Mouse (Mus musculus): Measurements from ENCODE around the gene Gm10974. TPM values are rescaled to one million over a fixed set of nuclear protein-coding genes. Genes with fewer than 3 reads are reported as not detected.

Gm10974 gene
- total and polyA plus RNA-seq, 2 experiments: not detected

DNA sequence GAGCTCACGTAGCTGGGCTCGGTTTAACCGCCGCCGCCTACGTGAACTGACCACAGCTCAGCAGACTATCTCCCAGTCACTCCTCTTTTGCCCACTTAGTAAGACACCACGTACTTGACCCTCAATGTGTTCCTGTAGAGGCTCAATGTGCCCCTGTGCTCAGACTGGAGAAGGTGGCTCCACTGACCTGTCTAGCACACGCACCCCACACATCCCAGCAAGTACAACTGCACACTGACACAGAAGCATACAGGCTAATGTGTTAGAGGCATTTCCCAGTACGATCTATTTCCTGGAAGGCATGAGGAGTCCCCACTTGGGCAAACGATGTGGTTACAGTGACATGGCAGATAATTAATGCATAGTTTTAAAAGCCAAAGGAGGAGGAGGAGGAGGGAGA is 10.9 kb downstream of the Gm10974 start:
- TF ChIP-seq CTCF (IDR thresholded peaks at IDR 0.05; ENCODE audit: low read depth, low read length) (no peak), POLR2A (IDR thresholded peaks at IDR 0.05; ENCODE audit: extremely low read depth, insufficient read depth, low read length) (no peak)
- no peak for DNase-seq (ENCODE audit: extremely low read depth, low read depth, low spot score)
- peaks cover 9% of the 10 kb centered on the region for H3K36me3 ChIP-seq (ENCODE audit: control insufficient read depth, insufficient read depth, low read length)
- H3K9ac ChIP-seq (ENCODE audit: low read depth, low read length): no peak overlapping the region
- H3K4me3 ChIP-seq (ENCODE audit: insufficient read depth, low read depth, low read length): no peak overlapping the region
- H3K27me3 ChIP-seq (ENCODE audit: control insufficient read depth, insufficient read depth, low read length): no peaks in the 10 kb centered on the region
- H3K27ac ChIP-seq (replicated peaks; ENCODE audit: insufficient read depth, low read depth, low read length): no peak overlapping the region
- no peaks in the 10 kb centered on the region; the same call in 1 of the 2 replicates for H3K4me1 ChIP-seq (ENCODE audit: control insufficient read depth, insufficient read depth, low read length)
- no peaks in the 10 kb centered on the region for H3K79me2 ChIP-seq (ENCODE audit: control insufficient read depth, insufficient read depth, low read length)
- WGBS: 92% methylated on average over 10 of the region's 10 CpGs

DNA sequence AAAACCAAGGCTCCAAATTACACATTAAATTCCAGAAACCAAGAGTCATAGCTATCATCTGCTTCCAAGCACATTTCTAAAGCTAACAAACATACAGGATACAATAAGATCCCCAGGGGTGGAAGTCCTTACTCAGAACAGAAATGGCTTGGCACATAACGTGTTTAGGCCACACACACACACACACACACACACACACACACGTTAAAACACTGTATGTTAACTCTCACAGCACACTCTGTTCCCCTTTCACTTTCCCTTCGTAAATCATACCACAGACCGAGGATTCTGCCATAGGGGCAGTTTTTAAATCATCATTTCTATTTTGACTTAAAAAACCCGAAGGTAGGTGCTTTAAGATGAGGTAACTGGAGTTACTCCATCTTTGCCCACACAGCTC is 18.5 kb downstream of the Gm10974 start:
- DNase-seq (ENCODE audit: extremely low read depth, low read depth, low spot score): peak; percentile 20
- 36% methylated on average over 5 of the region's 5 CpGs for WGBS
- no peaks in the 10 kb centered on the region for H3K27me3 ChIP-seq (ENCODE audit: control insufficient read depth, insufficient read depth, low read length)

DNA sequence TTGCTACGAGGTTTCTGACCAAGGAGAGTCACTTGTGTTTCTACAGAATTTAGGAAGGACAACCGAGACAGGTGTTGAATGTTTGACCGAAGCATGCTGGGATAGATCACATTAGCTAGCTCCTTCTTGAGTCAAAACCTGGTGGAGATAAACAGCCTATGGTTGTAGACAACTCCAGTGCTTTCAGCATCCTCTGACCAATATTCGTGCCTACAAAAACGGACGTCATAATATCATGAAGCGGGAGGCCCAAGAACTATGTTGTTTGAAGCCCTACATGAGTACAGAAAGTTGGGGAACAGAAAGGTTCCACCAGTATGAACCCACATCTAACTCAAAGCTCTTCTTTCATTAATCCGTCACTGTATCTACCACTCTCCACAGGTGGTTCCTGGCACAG is 19.2 kb downstream of the Gm10974 start:
- H3K4me3 ChIP-seq (ENCODE audit: insufficient read depth, low read depth, low read length): no peak overlapping the region

More for the DNA sequence above, 18.5 kb downstream of the Gm10974 start:
- TF ChIP-seq POLR2A (IDR thresholded peaks at IDR 0.05; ENCODE audit: extremely low read depth, insufficient read depth, low read length) (no peak), CTCF (IDR thresholded peaks at IDR 0.05; ENCODE audit: low read depth, low read length) (no peak)
- Histone ChIP-seq H3K4me1 (ENCODE audit: control insufficient read depth, insufficient read depth, low read length) (peaks cover 4% of the 10 kb centered on the region), H3K9ac (ENCODE audit: low read depth, low read length) (no peak overlapping the region), H3K79me2 (ENCODE audit: control insufficient read depth, insufficient read depth, low read length) (peaks cover 7% of the 10 kb centered on the region; the same call in 1 of the 2 replicates), H3K4me3 (ENCODE audit: insufficient read depth, low read depth, low read length) (no peak overlapping the region), H3K36me3 (ENCODE audit: control insufficient read depth, insufficient read depth, low read length) (peaks cover 5% of the 10 kb centered on the region; the same call in 1 of the 2 replicates), H3K27ac (replicated peaks; ENCODE audit: insufficient read depth, low read depth, low read length) (no peak overlapping the region)

GRCm38 (mm10) chr7:66385826-66386225 is 20.1 kb downstream of the Gm10974 start:
- peaks cover 7% of the 10 kb centered on the region; the same call in 1 of the 2 replicates for H3K79me2 ChIP-seq (ENCODE audit: control insufficient read depth, insufficient read depth, low read length)
- H3K9ac ChIP-seq (ENCODE audit: low read depth, low read length): no peak overlapping the region
- 92% methylated on average over 12 of the region's 12 CpGs for WGBS
- no peak overlapping the region for H3K4me3 ChIP-seq (ENCODE audit: insufficient read depth, low read depth, low read length)
- no peaks in the 10 kb centered on the region for H3K27me3 ChIP-seq (ENCODE audit: control insufficient read depth, insufficient read depth, low read length)
- no peak overlapping the region for H3K27ac ChIP-seq (replicated peaks; ENCODE audit: insufficient read depth, low read depth, low read length)
- no peak for DNase-seq (ENCODE audit: extremely low read depth, low read depth, low spot score)
- no peak for TF ChIP-seq POLR2A (IDR thresholded peaks at IDR 0.05; ENCODE audit: extremely low read depth, insufficient read depth, low read length)
- no peak for TF ChIP-seq CTCF (IDR thresholded peaks at IDR 0.05; ENCODE audit: low read depth, low read length)
- H3K4me1 ChIP-seq (ENCODE audit: control insufficient read depth, insufficient read depth, low read length): peaks cover 4% of the 10 kb centered on the region
- H3K36me3 ChIP-seq (ENCODE audit: control insufficient read depth, insufficient read depth, low read length): peaks cover under 1% of the 10 kb centered on the region; the same call in 1 of the 2 replicates

More for the DNA sequence above, 19.2 kb downstream of the Gm10974 start:
- DNase-seq (ENCODE audit: extremely low read depth, low read depth, low spot score): no peak
- no peaks in the 10 kb centered on the region for H3K27me3 ChIP-seq (ENCODE audit: control insufficient read depth, insufficient read depth, low read length)
- no peak overlapping the region for H3K9ac ChIP-seq (ENCODE audit: low read depth, low read length)
- H3K79me2 ChIP-seq (ENCODE audit: control insufficient read depth, insufficient read depth, low read length): peaks cover 7% of the 10 kb centered on the region; the same call in 1 of the 2 replicates
- no peak overlapping the region for H3K27ac ChIP-seq (replicated peaks; ENCODE audit: insufficient read depth, low read depth, low read length)
- 85% methylated on average over 8 of the region's 8 CpGs for WGBS
- peaks cover 4% of the 10 kb centered on the region for H3K4me1 ChIP-seq (ENCODE audit: control insufficient read depth, insufficient read depth, low read length)
- TF ChIP-seq CTCF (IDR thresholded peaks at IDR 0.05; ENCODE audit: low read depth, low read length) (no peak), POLR2A (IDR thresholded peaks at IDR 0.05; ENCODE audit: extremely low read depth, insufficient read depth, low read length) (no peak)
- peaks cover 5% of the 10 kb centered on the region; the same call in 1 of the 2 replicates for H3K36me3 ChIP-seq (ENCODE audit: control insufficient read depth, insufficient read depth, low read length)

DNA sequence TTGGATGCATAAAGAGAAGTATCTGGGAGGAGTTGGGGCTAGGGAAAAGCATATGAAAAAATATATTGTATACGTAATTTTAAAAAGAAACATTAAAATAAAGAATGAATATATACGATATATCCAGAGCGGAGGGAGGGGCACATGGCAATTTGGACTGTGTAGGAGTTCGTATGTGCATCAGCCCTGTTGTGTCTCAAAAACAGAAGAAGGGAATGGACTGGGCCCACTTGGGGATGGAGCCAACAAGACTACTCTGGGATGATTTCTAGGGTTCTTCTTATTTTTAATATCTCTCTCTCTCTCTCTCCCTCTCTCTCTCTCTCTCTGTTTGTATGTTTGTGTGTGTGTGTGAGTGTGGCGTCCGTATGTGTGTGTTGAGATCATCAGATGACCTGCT is 20.7 kb downstream of the Gm10974 start:
- no peak for DNase-seq (ENCODE audit: extremely low read depth, low read depth, low spot score)
- WGBS: 94% methylated on average over 6 of the region's 6 CpGs
- H3K36me3 ChIP-seq (ENCODE audit: control insufficient read depth, insufficient read depth, low read length): no peaks in the 10 kb centered on the region
- no peak overlapping the region for H3K4me3 ChIP-seq (ENCODE audit: insufficient read depth, low read depth, low read length)
- no peak for TF ChIP-seq POLR2A (IDR thresholded peaks at IDR 0.05; ENCODE audit: extremely low read depth, insufficient read depth, low read length)
- no peak for TF ChIP-seq CTCF (IDR thresholded peaks at IDR 0.05; ENCODE audit: low read depth, low read length)
- peaks cover 7% of the 10 kb centered on the region; the same call in 1 of the 2 replicates for H3K79me2 ChIP-seq (ENCODE audit: control insufficient read depth, insufficient read depth, low read length)
- peaks cover 4% of the 10 kb centered on the region for H3K4me1 ChIP-seq (ENCODE audit: control insufficient read depth, insufficient read depth, low read length)
- no peak overlapping the region for H3K9ac ChIP-seq (ENCODE audit: low read depth, low read length)
- H3K27me3 ChIP-seq (ENCODE audit: control insufficient read depth, insufficient read depth, low read length): no peaks in the 10 kb centered on the region
- no peak overlapping the region for H3K27ac ChIP-seq (replicated peaks; ENCODE audit: insufficient read depth, low read depth, low read length)

GRCm38 (mm10) chr7:66387419-66387812 is 21.7 kb downstream of the Gm10974 start:
- no peak for TF ChIP-seq POLR2A (IDR thresholded peaks at IDR 0.05; ENCODE audit: extremely low read depth, insufficient read depth, low read length)
- no peak for TF ChIP-seq CTCF (IDR thresholded peaks at IDR 0.05; ENCODE audit: low read depth, low read length)
- Histone ChIP-seq H3K27ac (replicated peaks; ENCODE audit: insufficient read depth, low read depth, low read length) (peak overlapping the region; percentile 72; the same call in 1 of the 2 replicates), H3K4me1 (ENCODE audit: control insufficient read depth, insufficient read depth, low read length) (peaks cover 4% of the 10 kb centered on the region), H3K4me3 (ENCODE audit: insufficient read depth, low read depth, low read length) (peak overlapping the region; percentile 89), H3K36me3 (ENCODE audit: control insufficient read depth, insufficient read depth, low read length) (no peaks in the 10 kb centered on the region), H3K27me3 (ENCODE audit: control insufficient read depth, insufficient read depth, low read length) (no peaks in the 10 kb centered on the region), H3K9ac (ENCODE audit: low read depth, low read length) (peak overlapping the region; percentile 97), H3K79me2 (ENCODE audit: control insufficient read depth, insufficient read depth, low read length) (peaks cover 7% of the 10 kb centered on the region; the same call in 1 of the 2 replicates)
- no peak for DNase-seq (ENCODE audit: extremely low read depth, low read depth, low spot score)
- WGBS: under 1% methylated on average over 13 of the region's 13 CpGs
